Mouse (Mus musculus) midbrain, embryonic 12.5 days (tissue): ENCODE results near the gene Tubgcp6. TPM values are rescaled to one million over a fixed set of nuclear protein-coding genes. Genes with fewer than 3 reads are reported as not detected.
A peak's percentile ranks its signal among the peaks of the same experiment; 100 is the strongest.

ENCODE experiments used
- ATAC-seq: fragments of 200-750 bp; cut with Nextera tagmentation; 2 replicates; pipeline ENCODE4 v1.8.0; 2017; ENCODE audit warnings: low read depth, moderate TSS enrichment, moderate library complexity; ENCODE audit not compliant: low FRiP score
- H3K27ac ChIP-seq: fragments of 300-500 bp; sonication (generic); replicated peaks from 2 replicates; pipeline ENCODE4 v1.5.1; 2016; ENCODE audit warnings: mild to moderate bottlenecking
- H3K27me3 ChIP-seq: fragments of 300-500 bp; sonication (generic); 2 replicates; pipeline ENCODE4 v1.6.1; 2016; ENCODE audit warnings: mild to moderate bottlenecking
- H3K36me3 ChIP-seq: fragments of 300-500 bp; sonication (generic); 2 replicates; pipeline ENCODE4 v1.6.1; 2016
- H3K4me1 ChIP-seq: fragments of 300-500 bp; sonication (generic); 2 replicates; pipeline ENCODE4 v1.6.1; 2016
- H3K4me2 ChIP-seq: fragments of 300-500 bp; sonication (generic); replicated peaks from 2 replicates; pipeline ENCODE4 v1.6.1; 2016; ENCODE audit warnings: mild to moderate bottlenecking, moderate library complexity
- H3K4me3 ChIP-seq: fragments of 300-500 bp; sonication (generic); 2 replicates; pipeline ENCODE4 v1.5.1; 2016; ENCODE audit warnings: mild to moderate bottlenecking
- H3K9ac ChIP-seq: fragments of 300-500 bp; sonication (generic); replicated peaks from 2 replicates; pipeline ENCODE4 v1.6.1; 2016; ENCODE audit warnings: mild to moderate bottlenecking, moderate library complexity
- H3K9me3 ChIP-seq: fragments of 300-500 bp; sonication (generic); 2 replicates; pipeline ENCODE4 v1.6.1; 2016; ENCODE audit warnings: mild to moderate bottlenecking
- WGBS: fragments of 180-500 bp; shearing (Covaris S2); methylation state at CpG from one replicate; pipeline ENCODE4 v1.1.7; 2016; 5-methylcytosine and 5-hydroxymethylcytosine counted together
- polyA plus RNA-seq: library from polyadenylated mRNA; unstranded; fragments of >200 nt; fragmentation: Nextera tagmentation; extraction: Ambion mirVana; gene quantifications from 2 replicates; pipeline ENCODE4 v1.2.1, GENCODE M21; 2016

Tubgcp6 gene
- polyA plus RNA-seq, 1 experiment from 2014 or later, result 25.0 TPM

DNA sequence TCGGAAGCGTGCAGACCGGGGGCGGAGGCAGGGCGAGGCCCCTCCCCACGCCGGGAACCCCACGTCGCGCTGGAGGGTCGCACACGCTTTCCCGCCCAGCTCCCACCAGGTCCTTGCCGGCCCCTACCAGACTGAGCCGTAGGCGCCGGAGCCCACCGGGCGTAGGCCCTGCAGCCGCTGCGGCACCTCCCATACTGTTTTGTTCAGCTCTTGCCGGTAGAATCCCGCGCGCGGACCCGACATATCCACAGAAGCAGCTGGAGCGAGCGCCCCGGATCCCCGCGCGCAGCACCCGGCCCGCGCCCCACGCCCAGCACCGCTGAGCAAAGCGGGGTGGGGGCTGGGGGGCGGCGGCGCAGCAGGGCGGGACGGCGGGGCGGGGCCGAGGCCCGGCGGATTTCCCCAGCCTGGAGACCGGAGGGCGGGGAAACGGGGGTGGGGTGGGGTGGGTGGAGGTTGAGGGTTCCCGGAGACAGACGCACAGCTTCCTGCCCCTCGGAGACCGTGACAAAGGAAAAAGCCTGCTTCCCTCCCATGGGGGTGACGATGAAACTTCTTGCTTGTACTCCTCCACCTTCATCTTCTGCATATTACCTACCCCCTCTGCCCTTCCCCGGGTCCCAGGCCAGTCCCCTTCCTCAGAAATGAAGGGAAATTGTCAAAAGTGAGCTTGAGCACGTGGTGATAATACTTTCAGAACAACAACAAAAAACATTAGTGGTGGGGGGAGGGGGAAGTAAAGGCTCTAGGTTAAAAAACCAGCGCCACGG, 26.5 kb upstream of the Tubgcp6 start, which contains the start of gene Mapk11:
TSS of gene Mapk11 (minus strand) at position 358 of the 770 bp plus-strand sequence.
- H3K27me3 ChIP-seq, result peaks cover 12% of the 10 kb centered on the region
- ATAC-seq, result peak; percentile 70
- H3K4me1 ChIP-seq, result peaks cover 48% of the 10 kb centered on the region
- H3K36me3 ChIP-seq, result peaks cover 27% of the 10 kb centered on the region
- WGBS, result under 1% methylated on average over 51 of the region's 61 CpGs
- peak within 1 kb of the TSS; percentile 95 for H3K9ac ChIP-seq
- peak within 1 kb of the TSS; percentile 82 for H3K4me3 ChIP-seq
- H3K27ac ChIP-seq, result peak within 1 kb of the TSS; percentile 90
- peak within 1 kb of the TSS; percentile 78 for H3K4me2 ChIP-seq
- no peaks in the 10 kb centered on the region for H3K9me3 ChIP-seq

DNA sequence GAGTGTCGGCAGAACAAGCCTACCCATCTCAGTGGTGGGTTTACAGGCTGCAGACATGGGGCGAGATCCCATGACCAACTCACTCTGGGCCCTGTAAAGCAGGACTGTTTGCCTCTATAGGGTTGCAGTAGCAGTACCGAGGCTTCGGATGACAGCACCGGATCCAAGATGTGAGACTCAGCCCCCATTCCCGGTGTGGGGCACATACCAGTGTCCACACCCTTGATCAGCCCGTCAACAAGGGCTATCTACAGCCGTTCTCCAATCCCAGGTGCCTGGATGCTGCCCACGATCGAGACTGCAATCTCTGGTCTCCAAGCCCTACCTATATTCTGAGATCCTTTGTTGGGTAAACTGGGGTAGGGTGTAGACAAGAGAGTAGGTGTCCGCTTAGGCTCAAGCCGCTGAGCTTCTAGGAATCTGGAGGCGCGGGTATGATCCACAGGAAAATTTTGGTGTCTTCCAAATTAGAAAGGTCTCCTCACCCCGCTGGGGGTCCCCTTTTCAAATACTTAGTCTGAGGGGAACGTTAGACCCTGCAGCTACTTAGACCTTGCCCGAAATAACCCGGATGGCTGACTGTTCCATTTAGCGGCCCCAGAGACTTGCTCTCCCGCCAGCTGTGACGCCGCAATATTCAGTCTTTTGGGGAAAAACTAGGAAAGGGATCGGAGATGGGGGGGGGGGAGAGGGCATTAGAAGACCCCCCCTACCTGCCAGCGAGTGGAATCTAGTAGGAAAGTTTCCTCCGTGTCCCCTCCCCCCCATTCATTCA, 25.8 kb upstream of the Tubgcp6 start:
- peaks cover 12% of the 10 kb centered on the region for H3K27me3 ChIP-seq
- H3K9ac ChIP-seq, result peak overlapping the region; percentile 95
- peak overlapping the region; percentile 82 for H3K4me3 ChIP-seq
- H3K4me1 ChIP-seq, result peaks cover 48% of the 10 kb centered on the region
- no peaks in the 10 kb centered on the region for H3K9me3 ChIP-seq
- ATAC-seq, result no peak
- peak overlapping the region; percentile 78 for H3K4me2 ChIP-seq
- H3K27ac ChIP-seq, result peak overlapping the region; percentile 90
- WGBS, result 4% methylated on average over 25 of the region's 25 CpGs
- H3K36me3 ChIP-seq, result peaks cover 27% of the 10 kb centered on the region

DNA sequence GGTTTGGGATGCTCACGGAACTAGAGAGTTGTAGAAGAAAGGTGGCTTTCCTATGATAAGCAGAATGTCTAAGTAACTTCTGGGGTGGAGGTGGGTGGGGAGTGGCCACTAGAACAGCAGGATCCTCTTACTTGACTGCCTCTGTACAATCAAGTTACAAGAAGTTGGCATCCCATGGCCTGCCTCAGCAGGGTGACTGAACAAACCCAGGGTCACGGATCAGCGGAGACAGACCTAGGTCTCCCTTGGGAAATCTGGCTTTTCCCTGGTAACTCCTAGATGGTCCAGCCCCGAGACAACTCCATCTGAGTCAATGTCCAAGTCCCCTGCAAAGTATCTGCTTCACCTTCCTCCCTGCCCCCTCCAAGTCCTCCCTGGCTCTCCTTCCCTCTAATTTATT, 25.0 kb upstream of the Tubgcp6 start:
- Histone ChIP-seq H3K27ac (no peak overlapping the region), H3K9me3 (no peaks in the 10 kb centered on the region), H3K27me3 (peaks cover 12% of the 10 kb centered on the region), H3K4me1 (peaks cover 48% of the 10 kb centered on the region), H3K36me3 (peaks cover 34% of the 10 kb centered on the region), H3K4me2 (peak overlapping the region; percentile 78), H3K4me3 (peak overlapping the region; percentile 82), H3K9ac (peak overlapping the region; percentile 95; the same call in 1 of the 2 replicates)
- WGBS, result 33% methylated on average over 4 of the region's 4 CpGs
- ATAC-seq, result no peak

DNA sequence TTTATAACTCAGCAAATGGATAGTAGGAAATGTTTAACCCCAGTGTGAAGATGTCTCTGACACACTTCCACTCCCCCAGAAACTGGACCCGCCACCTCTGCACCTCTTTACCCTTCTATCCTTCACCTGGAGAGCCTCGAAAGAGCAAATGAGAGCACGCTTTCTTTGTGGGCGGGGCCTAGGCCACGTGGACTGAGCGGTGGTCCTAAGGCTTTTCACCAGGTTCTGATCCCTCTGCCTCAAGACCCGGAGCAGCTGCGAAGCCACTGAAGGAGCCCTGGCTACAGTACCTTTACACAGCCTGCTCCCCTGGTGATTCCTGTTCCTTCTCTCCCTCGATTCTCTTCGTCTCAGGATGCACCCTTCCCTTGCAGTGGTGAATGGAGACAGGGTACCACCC, 24.5 kb upstream of the Tubgcp6 start:
- peaks cover 43% of the 10 kb centered on the region for H3K4me1 ChIP-seq
- H3K36me3 ChIP-seq, result peaks cover 38% of the 10 kb centered on the region
- H3K4me3 ChIP-seq, result peak overlapping the region; percentile 82
- peaks cover 15% of the 10 kb centered on the region for H3K27me3 ChIP-seq
- peak overlapping the region; percentile 78 for H3K4me2 ChIP-seq
- H3K27ac ChIP-seq, result no peak overlapping the region
- H3K9ac ChIP-seq, result peak overlapping the region; percentile 66; the same call in 1 of the 2 replicates
- 18% methylated on average over 10 of the region's 10 CpGs for WGBS
- H3K9me3 ChIP-seq, result no peaks in the 10 kb centered on the region
- ATAC-seq, result no peak

DNA sequence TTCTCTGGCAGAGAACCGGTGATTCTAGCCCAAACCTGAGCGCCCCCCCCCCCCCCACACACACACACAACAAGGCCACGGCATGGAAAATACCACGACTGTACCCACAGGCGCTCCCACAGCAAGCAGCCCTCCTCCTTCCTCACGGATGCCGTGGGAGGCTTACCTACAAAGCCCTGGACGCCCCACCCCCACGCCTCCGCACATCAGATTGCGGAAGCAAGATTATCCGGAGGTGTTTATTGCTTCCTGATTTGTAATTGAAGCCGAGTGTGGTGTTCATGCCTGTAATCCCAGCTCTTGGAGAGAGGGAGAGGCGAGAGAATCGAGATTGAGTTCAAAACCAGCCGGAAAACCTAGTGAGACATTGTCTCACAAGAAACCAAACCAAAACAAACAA, 24.1 kb upstream of the Tubgcp6 start:
- Histone ChIP-seq H3K36me3 (peaks cover 38% of the 10 kb centered on the region), H3K4me1 (peaks cover 39% of the 10 kb centered on the region), H3K27ac (peak overlapping the region; percentile 52), H3K9me3 (no peaks in the 10 kb centered on the region), H3K9ac (peak overlapping the region; percentile 66), H3K27me3 (peaks cover 20% of the 10 kb centered on the region), H3K4me2 (peak overlapping the region; percentile 78), H3K4me3 (peak overlapping the region; percentile 82)
- no peak for ATAC-seq
- WGBS, result 13% methylated on average over 15 of the region's 16 CpGs

DNA sequence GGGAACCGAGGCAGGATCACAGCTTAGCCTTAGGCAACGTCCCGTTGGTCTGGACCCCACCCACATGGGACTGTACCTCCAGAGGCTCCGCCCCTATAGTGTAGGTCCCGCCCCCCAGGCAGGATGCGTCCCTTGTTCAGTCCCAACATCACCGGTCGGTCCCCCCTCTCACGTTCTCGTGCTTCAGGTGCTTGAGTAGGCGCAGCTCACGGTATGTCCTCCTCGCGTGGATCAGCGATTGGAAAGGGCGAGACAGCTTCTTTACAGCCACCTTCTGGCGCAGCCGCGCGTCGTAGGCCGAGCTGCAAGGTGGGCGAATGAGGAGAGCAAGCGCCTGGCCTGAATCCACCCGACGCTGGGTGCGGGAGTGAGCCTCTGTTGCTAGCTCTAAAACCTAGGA, 23.6 kb upstream of the Tubgcp6 start:
- Histone ChIP-seq H3K9me3 (no peaks in the 10 kb centered on the region), H3K4me1 (peaks cover 36% of the 10 kb centered on the region), H3K9ac (peak overlapping the region; percentile 66), H3K27me3 (peaks cover 22% of the 10 kb centered on the region), H3K4me3 (peak overlapping the region; percentile 82), H3K36me3 (peaks cover 38% of the 10 kb centered on the region), H3K27ac (peak overlapping the region; percentile 52), H3K4me2 (peak overlapping the region; percentile 78)
- 3% methylated on average over 27 of the region's 27 CpGs for WGBS
- 0 out of 2 replicates have a peak, but pooled peaks have one; percentile 17 for ATAC-seq

DNA sequence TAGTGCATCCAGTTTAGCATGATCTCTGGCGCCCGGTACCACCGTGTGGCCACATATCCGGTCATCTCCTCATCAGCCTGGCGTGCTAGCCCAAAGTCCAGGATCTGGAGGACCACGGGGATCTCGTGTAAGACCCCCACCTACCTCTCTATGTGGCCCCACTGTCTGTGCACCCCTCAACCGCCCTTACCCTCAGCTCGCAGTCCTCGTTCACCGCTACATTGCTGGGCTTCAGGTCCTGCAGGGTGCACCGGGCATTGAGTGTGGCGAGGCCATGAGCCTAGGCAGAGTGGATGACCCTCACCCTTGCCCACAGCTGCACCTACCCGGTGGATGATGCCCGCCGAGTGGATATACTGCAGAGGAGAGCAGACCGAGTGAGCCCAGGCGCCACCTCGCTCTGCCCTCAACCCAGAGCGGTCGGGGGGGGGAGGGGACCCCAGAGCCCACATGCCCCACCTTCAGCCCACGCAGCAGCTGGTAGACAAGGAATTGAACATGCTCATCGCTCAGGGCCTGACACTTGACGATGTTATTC, 23.0 kb upstream of the Tubgcp6 start:
- peak overlapping the region; percentile 66; the same call in 1 of the 2 replicates for H3K9ac ChIP-seq
- 73% methylated on average over 24 of the region's 24 CpGs for WGBS
- H3K27ac ChIP-seq, result no peak overlapping the region
- ATAC-seq, result no peak
- peak overlapping the region; percentile 78 for H3K4me2 ChIP-seq
- H3K9me3 ChIP-seq, result no peaks in the 10 kb centered on the region
- H3K4me3 ChIP-seq, result peak overlapping the region; percentile 82
- peaks cover 39% of the 10 kb centered on the region for H3K4me1 ChIP-seq
- H3K27me3 ChIP-seq, result peaks cover 26% of the 10 kb centered on the region
- H3K36me3 ChIP-seq, result peaks cover 38% of the 10 kb centered on the region

DNA sequence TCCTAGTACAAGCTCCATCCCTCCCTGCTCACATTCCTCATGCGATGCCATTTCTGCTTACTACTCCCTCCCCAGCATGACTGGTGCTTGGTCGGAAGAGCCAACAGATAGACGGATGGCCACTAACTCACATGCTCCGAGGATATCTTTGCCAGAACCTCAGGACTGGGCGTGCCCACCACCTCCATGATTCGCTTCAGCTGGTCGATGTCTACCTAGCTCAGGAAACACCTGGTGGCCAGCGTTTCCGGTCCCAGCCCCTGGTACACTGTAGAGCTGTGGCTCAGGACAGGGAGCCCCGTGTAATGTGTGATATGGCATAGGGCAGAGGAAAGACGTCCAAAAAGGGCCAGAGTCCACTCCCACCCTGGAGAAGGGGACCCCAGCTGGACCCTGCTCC, 22.1 kb upstream of the Tubgcp6 start:
- Histone ChIP-seq H3K4me2 (no peak overlapping the region), H3K4me3 (no peak overlapping the region), H3K4me1 (peaks cover 44% of the 10 kb centered on the region), H3K9ac (no peak overlapping the region), H3K9me3 (no peaks in the 10 kb centered on the region), H3K27me3 (peaks cover 31% of the 10 kb centered on the region), H3K36me3 (peaks cover 38% of the 10 kb centered on the region), H3K27ac (no peak overlapping the region)
- ATAC-seq, result no peak
- 94% methylated on average over 11 of the region's 11 CpGs for WGBS

DNA sequence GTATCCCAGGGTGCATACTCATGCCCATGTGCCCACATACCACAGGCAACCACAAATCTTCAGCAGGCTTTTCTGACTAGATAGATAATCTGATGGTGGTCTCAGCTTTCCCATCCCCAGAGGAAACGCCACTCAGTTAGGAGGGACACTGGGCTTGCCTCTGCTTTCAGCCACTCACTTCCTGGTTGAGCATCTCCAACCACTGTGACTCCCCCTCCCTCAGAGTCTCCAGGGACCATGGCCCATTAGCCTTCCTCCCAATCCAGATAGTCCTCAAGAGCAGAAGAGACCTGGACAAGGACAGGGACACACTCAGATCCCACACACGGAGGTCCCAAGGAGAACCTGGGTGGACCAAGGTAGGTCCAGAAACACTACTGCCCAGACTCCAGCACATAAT, 20.2 kb upstream of the Tubgcp6 start:
- H3K4me3 ChIP-seq, result no peak overlapping the region
- peaks cover 44% of the 10 kb centered on the region for H3K4me1 ChIP-seq
- peaks cover 35% of the 10 kb centered on the region for H3K27me3 ChIP-seq
- ATAC-seq, result no peak
- peaks cover 38% of the 10 kb centered on the region for H3K36me3 ChIP-seq
- no peaks in the 10 kb centered on the region for H3K9me3 ChIP-seq
- H3K27ac ChIP-seq, result no peak overlapping the region
- H3K4me2 ChIP-seq, result no peak overlapping the region
- H3K9ac ChIP-seq, result no peak overlapping the region
- WGBS, result 77% methylated on average over 2 of the region's 2 CpGs

DNA sequence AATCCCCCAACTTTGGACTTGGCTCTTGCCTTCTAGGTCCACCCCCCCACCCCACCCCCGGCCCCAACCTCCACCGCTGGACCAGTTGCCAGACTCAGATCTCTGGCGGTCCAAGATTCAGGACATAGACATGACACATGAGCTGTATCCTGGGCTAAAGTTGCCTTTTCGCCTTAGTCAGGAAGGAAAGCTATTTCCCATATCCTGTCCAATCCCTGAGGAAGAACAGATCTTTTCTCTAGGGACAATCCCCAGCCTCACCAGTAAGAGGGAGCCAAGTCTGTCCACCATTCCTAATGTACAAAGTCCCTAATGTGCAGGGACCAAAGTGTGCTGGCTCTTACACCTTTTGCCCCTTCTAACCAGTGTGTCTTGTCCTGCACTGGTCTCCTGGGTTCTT, 19.0 kb upstream of the Tubgcp6 start:
- Histone ChIP-seq H3K4me3 (no peak overlapping the region), H3K27me3 (peaks cover 26% of the 10 kb centered on the region), H3K27ac (no peak overlapping the region), H3K4me2 (no peak overlapping the region), H3K9me3 (no peaks in the 10 kb centered on the region), H3K9ac (no peak overlapping the region), H3K4me1 (peaks cover 41% of the 10 kb centered on the region), H3K36me3 (peaks cover 38% of the 10 kb centered on the region)
- WGBS, result 68% methylated on average over 4 of the region's 4 CpGs
- ATAC-seq, result no peak

DNA sequence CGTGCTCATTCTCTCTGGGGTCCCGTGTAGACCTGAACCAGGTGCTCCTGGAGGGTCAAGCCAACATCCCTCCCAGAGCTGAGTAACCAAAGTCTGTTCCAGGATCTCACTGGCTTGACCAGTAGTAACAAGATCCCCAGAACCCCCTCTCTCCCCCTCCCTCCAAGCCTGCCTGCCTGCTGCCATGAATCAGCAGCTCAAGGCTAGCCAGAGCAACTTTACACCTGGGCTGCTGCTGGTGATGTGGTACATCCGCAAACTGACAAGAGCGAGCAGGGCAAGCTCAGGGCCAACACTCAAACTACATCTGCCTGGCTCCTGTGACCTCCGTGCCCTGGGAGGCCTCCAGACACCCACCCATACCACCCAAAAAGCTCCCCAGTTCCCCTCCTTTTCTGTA, 18.5 kb upstream of the Tubgcp6 start:
- Histone ChIP-seq H3K4me3 (no peak overlapping the region), H3K9ac (no peak overlapping the region; the same call in 1 of the 2 replicates), H3K27me3 (peaks cover 26% of the 10 kb centered on the region), H3K4me2 (peak overlapping the region; percentile 99; the same call in 1 of the 2 replicates), H3K27ac (no peak overlapping the region), H3K9me3 (no peaks in the 10 kb centered on the region), H3K4me1 (peaks cover 36% of the 10 kb centered on the region), H3K36me3 (peaks cover 38% of the 10 kb centered on the region)
- no peak for ATAC-seq
- 26% methylated on average over 5 of the region's 5 CpGs for WGBS
